8 mouse cellular contexts compared by ENCODE assay signal in the genomic region with DNA sequence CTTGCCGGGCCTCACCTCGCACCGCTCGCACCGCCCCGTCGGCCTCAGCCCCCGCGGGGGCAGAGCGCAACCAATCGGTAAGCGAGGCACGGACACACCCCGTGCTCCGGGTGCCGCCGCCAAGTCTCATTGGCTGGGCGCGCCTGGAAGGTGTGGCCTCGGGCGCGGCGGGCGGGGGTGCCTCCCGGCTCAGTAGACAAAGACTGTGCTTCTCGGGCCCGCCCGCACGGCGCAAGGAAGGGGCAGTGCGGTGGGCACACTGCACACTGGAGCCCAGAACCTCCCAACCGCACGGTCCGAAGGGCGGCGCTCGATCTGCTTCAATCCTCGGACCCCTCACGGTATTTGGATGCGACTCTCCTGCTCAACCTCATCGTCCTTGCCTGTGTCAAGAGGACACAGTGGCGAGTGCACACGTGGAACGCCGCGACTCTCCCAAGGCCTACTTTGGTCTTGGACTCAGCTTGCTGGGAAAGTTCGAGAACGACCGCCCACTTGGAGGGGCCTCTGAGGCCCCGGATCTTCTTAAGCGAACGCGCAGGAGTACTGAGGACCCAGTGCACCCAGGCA. TPM values are rescaled to one million over a fixed set of nuclear protein-coding genes. Genes with fewer than 3 reads are reported as not detected.
DNase-seq lines count a peak whose midpoint lies in the region; ATAC-seq lines count a peak whose summit lies in the region.

A gene (minus strand): TSS at position 44 of the 570 bp plus-strand sequence.
A gene (plus strand): TSS at position 207 of the 570 bp plus-strand sequence.

- H3K4me1 ChIP-seq in hindbrain, embryonic 16.5 days (ENCODE audit: control insufficient read depth, insufficient read depth, low read depth, low read length): peaks cover 41% of the 10 kb centered on the region

- peak within 1 kb of the TSS; percentile 96 for H3K4me2 ChIP-seq in hindbrain, embryonic 16.5 days (ENCODE audit: low read length)

- H3K4me3 ChIP-seq in hindbrain, embryonic 16.5 days (ENCODE audit: low read length): peak within 1 kb of the TSS; percentile 75
- peak within 1 kb of the TSS; percentile 27; the same call in 1 of the 2 replicates for H3K4me3 ChIP-seq in macrophage (ENCODE audit: inconsistent target)

- ATAC-seq in hindbrain, embryonic 16.5 days: peak; percentile 99

- H3K36me3 ChIP-seq in hindbrain, embryonic 16.5 days (ENCODE audit: control insufficient read depth, insufficient read depth, low read length): no peaks in the 10 kb centered on the region
- no peaks in the 10 kb centered on the region for H3K36me3 ChIP-seq in macrophage (ENCODE audit: inconsistent target)

- peak within 1 kb of the TSS; percentile 78 for H3K9ac ChIP-seq in hindbrain, embryonic 16.5 days (ENCODE audit: low read depth, low read length)

- no peaks in the 10 kb centered on the region for H3K79me2 ChIP-seq in macrophage (ENCODE audit: inconsistent target)

- DNase-seq in T-cell, adult 2 months (ENCODE audit: low spot score): peak; percentile 91
- peak; percentile 96 to 98 for DNase-seq in cerebellum, postnatal 36 days
- peak; percentile 97 for DNase-seq in gastrocnemius, adult 18-20 months (ENCODE audit: low spot score)
- peak; percentile 96 to 98 for DNase-seq in left cerebral cortex, adult 18-20 months (ENCODE audit: low spot score in 2 of 2)
- DNase-seq in right cerebral cortex, adult 18-20 months: peak; percentile 97
- peak; percentile 82 for DNase-seq in urinary bladder, postnatal 10 days (ENCODE audit: low spot score)

- H3K27ac ChIP-seq in hindbrain, embryonic 16.5 days (ENCODE audit: low read depth, low read length): peak within 1 kb of the TSS; percentile 82
- no peak within 1 kb of the TSS for H3K27ac ChIP-seq in macrophage

- H3K27me3 ChIP-seq in hindbrain, embryonic 16.5 days (replicated peaks; ENCODE audit: control insufficient read depth, insufficient read depth, low read length): no peaks in the 10 kb centered on the region

- H3K9me3 ChIP-seq in hindbrain, embryonic 16.5 days (ENCODE audit: control insufficient read depth, low read length): no peaks in the 10 kb centered on the region

- WGBS in hindbrain, embryonic 16.5 days: under 1% methylated on average over 50 of the region's 53 CpGs
- WGBS in macrophage (ENCODE audit: missing documents): 1% methylated on average over 53 of the region's 53 CpGs

RNA-seq across cellular contexts. Expression of the first gene that starts in this region (rescaled TPM):
- 1 to 10 TPM; 9.3 to 9.4 TPM for total RNA-seq in gastrocnemius, adult 18-20 months (2021)
- polyA plus RNA-seq in hindbrain, embryonic 16.5 days (2015; fragmentation: Nextera tagmentation; extraction: Ambion mirVana): 18.2 and 19.6 TPM in 2 replicates
- 10 to 100 TPM; 14.3 to 15.3 TPM for total RNA-seq in left cerebral cortex, adult 18-20 months (2021)
- 1 to 10 TPM in 2 of 26 experiments, under 1 TPM in 2, not detected in 22; 0.54 to 2.2 (median 0.83) TPM for total RNA-seq in macrophage (2018; cell fraction: chromatin; rRNA removed)
- under 1 TPM in 24 of 26 experiments, not detected in 2; 0.07 to 0.43 (median 0.22) TPM for total RNA-seq in macrophage (2018; cell fraction: cytosol; rRNA removed)
- total RNA-seq in macrophage (2018; cell fraction: nucleus; rRNA removed): under 1 TPM in 3 of 26 experiments, not detected in 23; 0.25 to 0.98 (median 0.71) TPM
- 0.07 to 0.37 TPM (median 0.18 TPM) in 3 replicates for polyA plus RNA-seq in macrophage (2018)

RNA-seq across cellular contexts. Expression of the second gene that starts in this region (rescaled TPM):
- 1 to 10 TPM; 4.8 to 6.1 TPM for total RNA-seq in gastrocnemius, adult 18-20 months (2021)
- polyA plus RNA-seq in hindbrain, embryonic 16.5 days (2015; fragmentation: Nextera tagmentation; extraction: Ambion mirVana): 6.4 and 7.3 TPM in 2 replicates
- total RNA-seq in left cerebral cortex, adult 18-20 months (2021): 1 to 10 TPM; 8.6 to 9.1 TPM
- total RNA-seq in macrophage (2018; cell fraction: chromatin; rRNA removed): 10 to 100 TPM in 24 of 26 experiments, 1 to 10 TPM in 2; 7.6 to 27.8 (median 16.9) TPM
- total RNA-seq in macrophage (2018; cell fraction: cytosol; rRNA removed): 1 to 10 TPM in 3 of 26 experiments, under 1 TPM in 22, not detected in 1; 0.08 to 2.2 (median 0.31) TPM
- total RNA-seq in macrophage (2018; cell fraction: nucleus; rRNA removed): 10 to 100 TPM in 8 of 26 experiments, 1 to 10 TPM in 18; 1.9 to 15.4 (median 8.8) TPM
- 0.09 to 1.3 TPM (median 0.60 TPM) in 3 replicates for polyA plus RNA-seq in macrophage (2018)

Comparison
In these comparisons a context has a peak if more than half of its experiments do, and no peak if none do; other contexts are left out.
1. RNA of the first gene that starts in this region (polyA plus RNA-seq): 18.2 to 19.6 TPM in hindbrain, embryonic 16.5 days; 0.07 to 0.37 TPM in macrophage; every median in the first group is over 10 times any median in the second.
2. Peak in every context shown above with its lines, with median percentiles within 50 percentile points of each other: DNase-seq.